Mouse (Mus musculus): ENCODE data around the gene Plac9a.

Plac9a gene

GRCm38 (mm10) chr14:25839791-25840190 lies 63.1 kb downstream of the Plac9a start:
- DNase-seq (ENCODE audit: low read depth, low spot score), result peak; percentile 30

- no peak for DNase-seq (ENCODE audit: low read depth, low spot score)
These were observed 64.5 kb downstream of the Plac9a start for GRCm38 (mm10) chr14:25838411-25838810.

All from A20 (cell line).